Mouse (Mus musculus): Measurements from ENCODE around the gene Capn15.

DNA sequence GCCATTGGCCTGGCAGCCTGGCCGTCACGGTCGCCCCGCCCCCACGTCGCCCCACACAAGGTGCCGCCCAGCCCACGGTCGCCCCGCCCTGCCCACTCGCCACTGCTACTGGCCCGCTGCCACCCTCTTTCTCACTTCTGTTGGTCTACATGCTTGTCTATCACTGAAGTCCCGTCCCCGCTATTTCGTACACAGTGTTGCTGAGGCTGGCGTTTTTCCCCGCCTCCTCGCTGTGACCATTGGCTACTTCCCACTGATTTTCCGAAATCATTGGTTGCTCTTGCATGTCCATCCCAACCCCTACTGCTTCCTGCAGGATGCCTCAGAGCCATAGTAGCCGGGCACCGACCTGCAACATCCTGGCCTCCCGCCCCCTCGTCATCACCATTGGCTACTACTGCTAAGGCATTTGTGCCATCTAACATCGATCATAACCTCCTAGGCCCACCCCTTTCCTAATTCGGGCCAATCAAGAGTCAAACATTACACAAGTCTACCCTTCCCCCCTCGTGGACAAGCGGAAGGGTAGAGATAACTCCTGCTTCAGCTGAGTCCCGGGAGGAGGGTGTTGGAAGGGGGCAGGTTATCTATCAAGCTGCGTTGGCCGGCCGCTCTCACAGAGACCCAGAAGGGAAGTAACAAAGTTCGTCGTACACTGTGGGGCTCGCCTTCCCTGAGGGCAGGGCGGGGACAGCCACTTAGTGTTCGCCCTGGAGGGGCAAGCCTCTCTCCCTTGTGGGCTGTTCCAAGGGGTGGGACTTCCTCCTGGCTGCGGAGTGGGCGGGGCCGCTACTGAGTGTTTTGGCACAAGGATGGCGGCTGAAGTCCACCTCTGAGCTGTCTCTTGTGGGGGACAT lies 65.6 kb downstream of the Capn15 start:
- TF ChIP-seq CTCF (conservative IDR thresholded peaks at IDR 0.05; ENCODE audit: low read length) (no peak), NANOG (IDR thresholded peaks at IDR 0.05; ENCODE audit: borderline replicate concordance, low read length) (no peak), POU5F1 (IDR thresholded peaks at IDR 0.05; ENCODE audit: borderline replicate concordance, low read length) (no peak)

Measured in E14TG2a.4 (cell line).